In the genomic region with DNA sequence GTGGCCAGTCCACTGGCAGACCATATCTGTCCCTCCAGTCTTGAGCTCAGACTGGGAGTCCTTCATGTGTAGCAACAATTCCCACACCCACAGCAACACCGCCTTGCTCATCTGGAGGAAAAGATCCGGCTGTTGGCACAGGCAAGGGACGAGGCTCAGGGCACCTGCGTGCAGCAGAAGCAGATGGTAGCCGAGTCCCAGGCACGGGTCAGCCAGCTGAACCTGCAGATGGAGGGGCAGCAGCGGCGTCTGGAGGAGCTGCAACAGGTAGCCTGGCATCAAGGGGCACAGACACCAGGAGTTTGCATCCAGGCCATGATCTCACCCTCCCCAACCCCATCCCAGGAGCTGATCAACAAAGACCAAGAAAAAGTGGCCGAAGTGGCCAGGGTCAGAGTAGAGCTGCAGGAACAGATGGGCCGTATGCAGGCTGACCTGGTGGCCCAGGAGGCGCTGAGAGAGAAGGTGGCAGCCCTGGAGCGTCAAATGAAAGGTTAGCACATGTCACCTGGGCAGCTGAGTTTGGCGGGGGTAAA, we compare ENCODE assay signal across 12 mouse cellular contexts. TPM values are rescaled to one million over a fixed set of nuclear protein-coding genes. Genes with fewer than 3 reads are reported as not detected.
DNase-seq lines count a peak whose midpoint lies in the region; ATAC-seq and TF ChIP-seq lines count a peak whose summit lies in the region.
"Had no signal": no experiment of that assay in that cellular context is flagged by ENCODE, and none has a peak within 500 bp of the region (broad histone marks: within the 10 kb centered on the region; RNA-seq: fewer than 3 reads in every experiment).

No protein-coding gene starts in this region.

- H3K4me1 ChIP-seq in lung, postnatal 0 days (ENCODE audit: insufficient read depth, low read depth, low read length): peaks cover 17% of the 10 kb centered on the region
- H3K4me1 ChIP-seq in limb, embryonic 13.5 days: peaks cover 20% of the 10 kb centered on the region

- no peak overlapping the region for H3K9ac ChIP-seq in lung, postnatal 0 days (replicated peaks; ENCODE audit: low read depth)
- no peak overlapping the region for H3K9ac ChIP-seq in limb, embryonic 13.5 days

- H3K36me3 ChIP-seq in lung, postnatal 0 days (ENCODE audit: insufficient read depth, low read length): no peaks in the 10 kb centered on the region
- H3K36me3 ChIP-seq in limb, embryonic 13.5 days: peaks cover 52% of the 10 kb centered on the region

- peak; percentile 7 for DNase-seq in adrenal gland, postnatal 14 days
- DNase-seq in adrenal gland, postnatal 25 days: no peak
- DNase-seq in heart, adult 11 months: peak; percentile 94
- no peak for DNase-seq in heart, adult 9 months (ENCODE audit: low spot score in 2 of 2)
- DNase-seq in lung, postnatal 0 days (ENCODE audit: low spot score): peak; percentile 4
- DNase-seq in lung, postnatal 25 days (ENCODE audit: low spot score): no peak
- DNase-seq in left cerebral cortex, postnatal 14 days (ENCODE audit: low spot score in 2 of 2): no peak

- intact Hi-C loops in left cerebral cortex, postnatal 14 days (cut with DNase I): loop anchor here (1.0 kb wide), 2 partner anchors 56 to 80 kb away; no protein-coding TSS in a partner anchor

- no peaks in the 10 kb centered on the region for H3K27me3 ChIP-seq in lung, postnatal 0 days (replicated peaks; ENCODE audit: insufficient read depth, low read length)
- H3K27me3 ChIP-seq in limb, embryonic 13.5 days: peaks cover 7% of the 10 kb centered on the region
- H3K27me3 ChIP-seq: midbrain, embryonic 15.5 days had no signal

- H3K27ac ChIP-seq in lung, postnatal 0 days (ENCODE audit: low read length): no peak overlapping the region
- H3K27ac ChIP-seq in limb, embryonic 13.5 days: no peak overlapping the region
- H3K27ac ChIP-seq: forebrain, embryonic 12.5 days; kidney, postnatal 0 days; liver, embryonic 12.5 days had no signal

- no peaks in the 10 kb centered on the region for H3K9me3 ChIP-seq in lung, postnatal 0 days (ENCODE audit: low read length)
- H3K9me3 ChIP-seq in limb, embryonic 13.5 days: no peaks in the 10 kb centered on the region
- H3K9me3 ChIP-seq: forebrain, embryonic 12.5 days; liver, embryonic 12.5 days; midbrain, embryonic 15.5 days had no signal

- no peak for TF ChIP-seq EP300 in lung, postnatal 0 days (IDR thresholded peaks at IDR 0.05)

- 83% methylated on average over 13 of the region's 13 CpGs for WGBS in lung, postnatal 0 days
- WGBS in limb, embryonic 13.5 days: 87% methylated on average over 13 of the region's 13 CpGs

- no peak for ATAC-seq in lung, postnatal 0 days
- no peak for ATAC-seq in limb, embryonic 13.5 days (ENCODE audit: low FRiP score, low read depth)

- TF ChIP-seq CTCF in lung, postnatal 0 days (IDR thresholded peaks at IDR 0.05): no peak

- H3K4me2 ChIP-seq in lung, postnatal 0 days (replicated peaks; ENCODE audit: low read depth, low read length): no peak overlapping the region
- H3K4me2 ChIP-seq in limb, embryonic 13.5 days (replicated peaks): 0 out of 2 replicates have a peak overlapping the region, but pooled peaks have one; percentile 99

- H3K4me3 ChIP-seq in lung, postnatal 0 days (ENCODE audit: low read depth, low read length): no peak overlapping the region
- no peak overlapping the region for H3K4me3 ChIP-seq in limb, embryonic 13.5 days
- H3K4me3 ChIP-seq: liver, embryonic 12.5 days had no signal

RNA-seq across cellular contexts. Expression of a gene that starts 1.4 kb away (rescaled TPM):
- 3.2 and 5.3 TPM in 2 replicates for total RNA-seq in adrenal gland, postnatal 14 days (2021)
- total RNA-seq in adrenal gland, postnatal 25 days (2021): 5.6 and 10.0 TPM in 2 replicates
- 56.0 and 61.9 TPM in 2 replicates for polyA plus RNA-seq in lung, postnatal 0 days (2015; fragmentation: Nextera tagmentation; extraction: Ambion mirVana)
- polyA plus RNA-seq in limb, embryonic 13.5 days (2015; fragmentation: Nextera tagmentation; extraction: Ambion mirVana): 66.2 and 70.5 TPM in 2 replicates
- total RNA-seq in left cerebral cortex, postnatal 14 days (2021): 10 to 100 TPM; 92.2 to 99.5 TPM

RNA-seq across cellular contexts. Expression of a gene that starts 6.2 kb away (rescaled TPM):
- 27.2 and 31.5 TPM in 2 replicates for total RNA-seq in adrenal gland, postnatal 14 days (2021)
- total RNA-seq in adrenal gland, postnatal 25 days (2021): 40.9 and 46.8 TPM in 2 replicates
- 37.3 and 41.4 TPM in 2 replicates for polyA plus RNA-seq in lung, postnatal 0 days (2015; fragmentation: Nextera tagmentation; extraction: Ambion mirVana)
- polyA plus RNA-seq in limb, embryonic 13.5 days (2015; fragmentation: Nextera tagmentation; extraction: Ambion mirVana): 66.2 and 75.4 TPM in 2 replicates
- total RNA-seq in left cerebral cortex, postnatal 14 days (2021): 10 to 100 TPM; 57.2 to 60.1 TPM

RNA-seq across cellular contexts. Expression of a gene that starts 6.4 kb away (rescaled TPM):
- total RNA-seq in adrenal gland, postnatal 14 days (2021): 46.4 and 52.5 TPM in 2 replicates
- 52.6 and 54.2 TPM in 2 replicates for total RNA-seq in adrenal gland, postnatal 25 days (2021)
- 102 and 112 TPM in 2 replicates for polyA plus RNA-seq in lung, postnatal 0 days (2015; fragmentation: Nextera tagmentation; extraction: Ambion mirVana)
- 139 and 145 TPM in 2 replicates for polyA plus RNA-seq in limb, embryonic 13.5 days (2015; fragmentation: Nextera tagmentation; extraction: Ambion mirVana)
- total RNA-seq in left cerebral cortex, postnatal 14 days (2021): 10 to 100 TPM; 26.8 to 30.2 TPM

RNA-seq across cellular contexts. Expression of a gene that starts 7.2 kb away (rescaled TPM):
- 31.8 and 41.9 TPM in 2 replicates for total RNA-seq in adrenal gland, postnatal 14 days (2021)
- 59.0 and 82.3 TPM in 2 replicates for total RNA-seq in adrenal gland, postnatal 25 days (2021)
- polyA plus RNA-seq in lung, postnatal 0 days (2015; fragmentation: Nextera tagmentation; extraction: Ambion mirVana): 344 and 430 TPM in 2 replicates
- polyA plus RNA-seq in limb, embryonic 13.5 days (2015; fragmentation: Nextera tagmentation; extraction: Ambion mirVana): 15.6 and 16.2 TPM in 2 replicates
- total RNA-seq in left cerebral cortex, postnatal 14 days (2021): 1 to 10 TPM; 5.7 to 7.8 TPM

RNA-seq across cellular contexts. Expression of a gene that starts 12.0 kb away (rescaled TPM):
- total RNA-seq in adrenal gland, postnatal 14 days (2021): 7.3 and 10.2 TPM in 2 replicates
- total RNA-seq in adrenal gland, postnatal 25 days (2021): 1.9 and 3.7 TPM in 2 replicates
- 4,475 and 4,528 TPM in 2 replicates for polyA plus RNA-seq in lung, postnatal 0 days (2015; fragmentation: Nextera tagmentation; extraction: Ambion mirVana)
- polyA plus RNA-seq in limb, embryonic 13.5 days (2015; fragmentation: Nextera tagmentation; extraction: Ambion mirVana): 7.7 and 10.1 TPM in 2 replicates
- total RNA-seq in left cerebral cortex, postnatal 14 days (2021): 1 to 10 TPM; 1.5 to 3.0 TPM

Comparison
In these comparisons a context has a peak if more than half of its experiments do, and no peak if none do; other contexts are left out.
1. DNase-seq: peak in adrenal gland, postnatal 14 days (single experiment), heart, adult 11 months (single experiment) and lung, postnatal 0 days (single experiment); none in adrenal gland, postnatal 25 days (single experiment), heart, adult 9 months (0 of 2), lung, postnatal 25 days (single experiment) and left cerebral cortex, postnatal 14 days (0 of 2).